Comparison of ENCODE assay signal across 30 mouse cellular contexts in genomic region chr15:8027503-8027902, GRCm38 (mm10).
DNase-seq lines count a peak whose midpoint lies in the region; ATAC-seq and TF ChIP-seq lines count a peak whose summit lies in the region.
"Had no signal": no experiment of that assay in that cellular context is flagged by ENCODE, and none has a peak within 500 bp of the region (broad histone marks: within the 10 kb centered on the region; RNA-seq: fewer than 3 reads in every experiment).

No protein-coding gene starts in this region.

- H3K36me3 ChIP-seq in intestine, postnatal 0 days (ENCODE audit: control insufficient read depth, insufficient read depth) = no peaks in the 10 kb centered on the region; the same call in 1 of the 2 replicates
- no peaks in the 10 kb centered on the region for H3K36me3 ChIP-seq in intestine, embryonic 15.5 days
- H3K36me3 ChIP-seq: embryonic facial prominence, embryonic 12.5 days; hindbrain, embryonic 12.5 days; midbrain, embryonic 12.5 days; neural tube, embryonic 12.5 days had no signal

- no peaks in the 10 kb centered on the region for H3K27me3 ChIP-seq in intestine, postnatal 0 days (replicated peaks; ENCODE audit: control insufficient read depth, insufficient read depth, low read length)
- H3K27me3 ChIP-seq in intestine, embryonic 15.5 days (replicated peaks) = no peaks in the 10 kb centered on the region
- H3K27me3 ChIP-seq: embryonic facial prominence, embryonic 12.5 days; hindbrain, embryonic 12.5 days; limb, embryonic 15.5 days; megakaryocyte, embryonic 14.5 days; midbrain, embryonic 12.5 days; neural tube, embryonic 12.5 days had no signal

- no peak overlapping the region for H3K9ac ChIP-seq in intestine, postnatal 0 days (ENCODE audit: low read depth, low read length)
- no peak overlapping the region for H3K9ac ChIP-seq in intestine, embryonic 15.5 days
- H3K9ac ChIP-seq: embryonic facial prominence, embryonic 12.5 days; hindbrain, embryonic 12.5 days; limb, embryonic 15.5 days; liver, embryonic 14.5 days; lung, embryonic 14.5 days; midbrain, embryonic 12.5 days; neural tube, embryonic 12.5 days had no signal

- DNase-seq in 3134 (ENCODE audit: extremely low read depth, insufficient read length, low spot score) (peak; percentile 14), 416B (ENCODE audit: low read depth) (peak; percentile 36), adipocyte (ENCODE audit: low spot score) (peak; percentile 12)
- DNase-seq in cerebellum, adult 9-10 months = no peak
- DNase-seq: adrenal gland, postnatal 14 days; cerebellum, adult 18-20 months; cerebellum, postnatal 25 days; embryo, embryonic 11 days; kidney, adult 11 months; kidney, postnatal 14 days; lung, embryonic 14.5 days; lung, postnatal 36 days; right cerebral cortex, adult 18-20 months; spleen, adult 18-20 months; thymus, adult 2 months; thymus, postnatal 36 days had no signal

- H3K9me3 ChIP-seq in intestine, postnatal 0 days (ENCODE audit: control insufficient read depth) = no peaks in the 10 kb centered on the region
- H3K9me3 ChIP-seq in intestine, embryonic 15.5 days = no peaks in the 10 kb centered on the region
- H3K9me3 ChIP-seq: embryonic facial prominence, embryonic 12.5 days; hindbrain, embryonic 12.5 days; limb, embryonic 10.5 days; limb, embryonic 15.5 days; megakaryocyte, embryonic 14.5 days; midbrain, embryonic 12.5 days; neural tube, embryonic 12.5 days had no signal

- H3K4me3 ChIP-seq in intestine, postnatal 0 days (ENCODE audit: low read depth, low read length) = no peak overlapping the region
- no peak overlapping the region for H3K4me3 ChIP-seq in intestine, embryonic 15.5 days (replicated peaks)
- H3K4me3 ChIP-seq: embryonic facial prominence, embryonic 12.5 days; hindbrain, embryonic 12.5 days; limb, embryonic 10.5 days; limb, embryonic 15.5 days; megakaryocyte, embryonic 14.5 days; midbrain, embryonic 12.5 days; myocyte; neural tube, embryonic 12.5 days had no signal

- TF ChIP-seq CTCF in intestine, postnatal 0 days (IDR thresholded peaks at IDR 0.05; ENCODE audit: low read depth) = peak; percentile 29; the same call in 1 of the 2 replicates

- H3K4me1 ChIP-seq in intestine, postnatal 0 days (replicated peaks; ENCODE audit: control insufficient read depth, insufficient read depth, low read length) = no peaks in the 10 kb centered on the region
- no peaks in the 10 kb centered on the region for H3K4me1 ChIP-seq in intestine, embryonic 15.5 days (replicated peaks)
- H3K4me1 ChIP-seq: embryonic facial prominence, embryonic 12.5 days; hindbrain, embryonic 12.5 days; limb, embryonic 10.5 days; limb, embryonic 15.5 days; megakaryocyte, embryonic 14.5 days; midbrain, embryonic 12.5 days; neural tube, embryonic 12.5 days had no signal

- ATAC-seq in intestine, postnatal 0 days = no peak
- ATAC-seq in intestine, embryonic 15.5 days = no peak
- ATAC-seq in frontal cortex, adult (ENCODE audit: low TSS enrichment) = no peak
- ATAC-seq: forebrain, embryonic 14.5 days; hindbrain, postnatal 0 days had no signal

- H3K4me2 ChIP-seq in intestine, postnatal 0 days (replicated peaks; ENCODE audit: low read depth) = no peak overlapping the region
- H3K4me2 ChIP-seq in intestine, embryonic 15.5 days (replicated peaks) = no peak overlapping the region
- H3K4me2 ChIP-seq: embryonic facial prominence, embryonic 12.5 days; hindbrain, embryonic 12.5 days; limb, embryonic 15.5 days; lung, embryonic 14.5 days; midbrain, embryonic 12.5 days; neural tube, embryonic 12.5 days had no signal

- 96% methylated on average over 2 of the region's 2 CpGs for WGBS in intestine, postnatal 0 days
- 91% methylated on average over 2 of the region's 2 CpGs for WGBS in intestine, embryonic 15.5 days

- H3K27ac ChIP-seq in intestine, postnatal 0 days (ENCODE audit: low read depth, low read length) = no peak overlapping the region
- H3K27ac ChIP-seq in intestine, embryonic 15.5 days = no peak overlapping the region
- H3K27ac ChIP-seq: embryonic facial prominence, embryonic 12.5 days; hindbrain, embryonic 12.5 days; hindbrain, postnatal 0 days; limb, embryonic 10.5 days; limb, embryonic 15.5 days; liver, embryonic 14.5 days; midbrain, embryonic 12.5 days; neural tube, embryonic 12.5 days had no signal
